Mouse (Mus musculus): ENCODE results near the gene Vmn1r196. TPM values are rescaled to one million over a fixed set of nuclear protein-coding genes. Genes with fewer than 3 reads are reported as not detected.
"Not testable (repeated sequence)": the region's sequence is repeated elsewhere in the genome, so short reads cannot be mapped to it uniquely, and the experiment has no call there.

The Vmn1r196 gene
- total RNA-seq (2015) (not detected in 2 replicates), total RNA-seq (2017) (not detected in 2 replicates)

- no peak for ATAC-seq (replicated peaks; ENCODE audit: poor library complexity)
These were observed at the start of gene Vmn1r196 for GRCm38 (mm10) chr13:22289620-22290019. TSS of gene Vmn1r196 (plus strand) at chr13:22289920.

DNA sequence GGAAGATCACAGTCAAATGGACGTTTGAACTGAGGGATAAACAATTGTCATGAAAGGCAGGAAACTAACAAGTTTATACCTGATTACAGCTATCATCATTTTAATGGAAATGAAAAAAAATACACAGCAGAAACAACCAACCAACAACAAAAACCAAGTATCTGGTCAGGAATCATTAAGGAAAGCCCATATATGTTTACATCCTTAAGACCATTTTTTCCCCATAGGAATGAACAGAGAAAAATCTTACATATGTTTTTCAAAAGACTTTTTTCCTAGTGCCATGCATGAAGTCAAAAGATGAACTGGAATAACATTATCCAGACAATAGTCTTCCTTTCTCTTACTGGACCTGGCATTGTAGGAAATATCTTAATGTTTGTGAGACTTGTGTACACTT, 45.8 kb upstream of the Vmn1r196 start, which contains the start of gene Vmn1r194:
TSS of gene Vmn1r194 (plus strand) at position 301 of the 400 bp plus-strand sequence.
- ATAC-seq (replicated peaks; ENCODE audit: poor library complexity) = no peak

DNA sequence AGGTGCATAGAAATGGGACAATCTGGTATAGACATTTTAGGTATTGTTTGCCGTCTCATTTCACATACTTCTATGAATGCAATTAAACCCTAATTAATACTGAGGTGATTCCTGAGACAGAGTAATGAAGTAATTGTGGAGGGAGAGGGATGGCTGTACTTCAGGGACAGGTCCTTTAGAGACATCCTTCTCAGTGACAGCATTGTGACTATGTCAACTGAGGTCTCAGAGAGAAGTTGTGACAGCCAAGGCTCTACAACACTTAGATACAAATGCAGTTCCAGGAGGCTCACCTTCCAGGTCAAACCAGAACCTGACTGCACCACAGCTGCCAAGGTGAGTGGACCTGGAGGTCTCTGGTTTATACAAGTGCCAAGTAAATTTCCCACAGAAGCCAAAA, 19.5 kb upstream of the Vmn1r196 start, which contains the start of gene Vmn1r195:
TSS of gene Vmn1r195 (plus strand) at position 301 of the 400 bp plus-strand sequence.
- not testable (repeated sequence) for ATAC-seq (replicated peaks; ENCODE audit: poor library complexity)

DNA sequence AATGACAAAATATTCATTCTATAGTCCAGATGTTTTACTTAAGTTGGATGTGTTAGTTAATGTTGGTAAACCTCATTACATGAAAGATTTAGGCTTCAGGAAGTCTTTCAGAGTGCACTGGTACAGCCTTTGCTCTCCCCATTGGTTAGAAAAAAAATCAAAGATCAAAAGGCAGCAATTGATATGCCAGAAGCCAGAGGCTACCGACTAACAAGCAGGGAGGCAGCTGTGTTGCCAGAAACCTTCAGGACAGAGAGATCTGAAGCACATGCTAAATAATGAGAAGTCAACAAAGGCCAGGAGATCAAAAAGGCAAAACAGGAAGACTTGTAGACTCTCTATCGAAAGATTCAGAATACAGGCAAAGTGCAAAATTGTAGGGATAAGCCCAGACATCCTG, 18.0 kb upstream of the Vmn1r196 start:
- ATAC-seq (replicated peaks; ENCODE audit: poor library complexity) = no peak

DNA sequence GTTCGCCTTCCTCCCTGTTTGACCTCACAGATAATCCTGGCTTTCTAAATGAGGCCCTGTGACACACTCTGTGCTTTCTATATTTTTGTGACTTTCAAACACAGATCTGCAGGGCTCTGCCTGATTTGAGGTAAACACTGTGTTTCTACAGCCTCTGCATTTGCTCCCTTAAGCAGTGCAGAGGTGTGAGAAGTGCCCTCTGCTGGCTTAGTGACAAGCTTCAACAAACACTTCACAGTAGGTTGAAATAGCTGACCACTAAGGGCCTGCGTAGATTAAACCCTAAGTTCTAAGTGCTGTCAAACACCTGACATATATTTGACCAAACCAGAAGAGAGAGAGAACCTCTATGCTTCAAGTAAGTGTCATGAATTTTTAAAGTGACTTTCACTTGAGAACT, 5.1 kb upstream of the Vmn1r196 start:
- ATAC-seq (replicated peaks; ENCODE audit: poor library complexity) = no peak

DNA sequence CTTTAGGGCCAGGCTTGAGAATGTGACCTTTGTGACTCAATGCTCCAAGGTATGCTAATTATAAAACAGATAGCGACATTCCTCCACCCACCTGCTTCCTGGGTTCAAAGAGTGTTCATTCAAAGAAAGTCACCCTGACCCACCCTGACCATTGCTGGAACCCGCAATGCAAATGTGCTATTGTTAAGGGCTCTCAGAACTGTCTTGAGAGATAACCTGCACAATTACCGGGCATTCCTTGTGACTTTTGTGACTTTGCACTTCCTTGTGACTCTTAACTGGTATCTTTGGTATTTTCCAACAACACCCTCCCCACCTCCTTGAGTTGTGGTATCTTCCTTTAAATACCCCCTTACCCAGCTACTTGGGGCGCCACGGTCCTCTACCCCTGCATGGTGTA, 18.4 kb downstream of the Vmn1r196 start:
- ATAC-seq (replicated peaks; ENCODE audit: poor library complexity) = not testable (repeated sequence)

DNA sequence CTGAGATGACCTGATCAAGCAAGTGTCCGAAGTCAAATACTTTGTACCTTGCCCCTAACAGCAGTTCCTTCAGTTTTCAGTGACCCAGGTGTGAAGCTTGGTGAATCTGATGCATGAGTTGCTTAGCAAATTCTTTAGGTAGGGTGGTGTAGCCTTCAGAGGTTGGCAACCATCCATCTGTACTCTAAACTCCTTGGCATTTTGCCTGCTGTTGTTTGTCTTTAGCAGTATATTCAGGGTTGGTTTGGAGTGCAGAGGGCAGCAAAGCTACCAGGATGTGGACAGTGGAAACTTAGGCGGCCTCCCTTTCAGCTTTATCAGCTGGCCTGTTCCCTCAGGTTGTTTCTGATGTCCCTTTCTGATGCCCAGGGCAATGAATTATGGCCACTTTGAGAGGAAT, 25.6 kb downstream of the Vmn1r196 start:
- no peak for ATAC-seq (replicated peaks; ENCODE audit: poor library complexity)

- ATAC-seq (replicated peaks; ENCODE audit: poor library complexity) = no peak
These were observed 27.6 kb downstream of the Vmn1r196 start for GRCm38 (mm10) chr13:22317366-22317765.

- ATAC-seq (replicated peaks; ENCODE audit: poor library complexity) = no peak
These were observed 30.4 kb downstream of the Vmn1r196 start for GRCm38 (mm10) chr13:22320091-22320490.

DNA sequence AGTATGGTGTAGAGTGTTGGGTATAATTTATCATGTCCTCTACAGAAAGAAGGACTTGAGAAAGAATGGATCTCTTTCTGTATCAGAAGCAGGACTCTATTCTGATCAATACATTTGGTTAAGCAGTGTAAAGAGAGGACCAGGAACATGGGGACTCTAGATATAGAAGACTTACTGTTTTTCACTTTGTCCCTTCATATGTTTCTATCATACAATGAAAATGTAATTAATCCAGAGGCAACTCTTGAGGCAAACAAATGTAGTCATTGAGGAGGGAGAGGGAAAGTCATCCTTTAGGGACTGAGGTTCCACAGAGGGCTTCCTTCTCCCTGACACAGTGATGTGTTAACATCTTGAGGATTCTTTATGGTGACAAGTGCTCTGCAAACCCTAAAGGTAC, 34.6 kb downstream of the Vmn1r196 start, which contains the start of gene Vmn1r197:
TSS of gene Vmn1r197 (plus strand) at position 301 of the 400 bp plus-strand sequence.
- no peak for ATAC-seq (replicated peaks; ENCODE audit: poor library complexity)

DNA sequence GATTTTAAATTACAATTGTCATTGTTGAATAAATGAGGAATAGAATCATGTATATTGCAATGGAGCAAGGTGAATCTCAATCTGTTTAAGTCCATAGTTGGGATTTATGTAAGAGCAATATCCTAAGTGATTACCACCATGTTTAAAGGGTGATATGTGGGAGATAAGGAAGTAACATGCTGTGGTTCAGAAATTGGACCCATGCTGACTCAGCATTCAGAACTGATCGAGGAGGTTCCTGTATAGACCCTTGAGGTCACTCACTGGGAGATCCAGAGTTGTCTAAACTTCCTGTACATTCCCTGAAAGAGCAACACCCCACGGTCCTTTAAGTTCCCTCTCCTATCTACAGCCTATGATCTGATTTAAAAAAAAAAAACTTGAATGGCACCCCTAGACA, 43.5 kb downstream of the Vmn1r196 start:
- ATAC-seq (replicated peaks; ENCODE audit: poor library complexity) = no peak

- no peak for ATAC-seq (replicated peaks; ENCODE audit: poor library complexity)
These were observed 45.8 kb downstream of the Vmn1r196 start for GRCm38 (mm10) chr13:22335565-22335964.

Other genes starting within 250 kb of the Vmn1r196 start
- gene Hist1h4i, start 248.6 kb upstream of the Vmn1r196 start, total RNA-seq (2015) = 38.4 and 42.3 TPM in 2 replicates
- gene Hist1h4i, start 248.6 kb upstream of the Vmn1r196 start, total RNA-seq (2017) = 83.0 and 89.0 TPM in 2 replicates
- 21.6 and 36.7 TPM in 2 replicates for gene Hist1h2ag, start 247.0 kb upstream of the Vmn1r196 start, total RNA-seq (2015)
- gene Hist1h2ag, start 247.0 kb upstream of the Vmn1r196 start, total RNA-seq (2017) = 1,156 and 1,370 TPM in 2 replicates
- gene Hist1h2bj, start 246.7 kb upstream of the Vmn1r196 start, total RNA-seq (2015) = 66.7 and 68.0 TPM in 2 replicates
- gene Hist1h2bj, start 246.7 kb upstream of the Vmn1r196 start, total RNA-seq (2017) = 642 and 843 TPM in 2 replicates
- gene Vmn1r188, start 205.5 kb upstream of the Vmn1r196 start, total RNA-seq (2015) = not detected in 2 replicates
- gene Vmn1r188, start 205.5 kb upstream of the Vmn1r196 start, total RNA-seq (2017) = not detected in 2 replicates
- gene Vmn1r189, start 184.1 kb upstream of the Vmn1r196 start, total RNA-seq (2015) = not detected in 2 replicates
- not detected in 2 replicates for gene Vmn1r189, start 184.1 kb upstream of the Vmn1r196 start, total RNA-seq (2017)
- gene Vmn1r191, start 106.0 kb upstream of the Vmn1r196 start, total RNA-seq (2015) = not detected in 2 replicates
- not detected in 2 replicates for gene Vmn1r191, start 106.0 kb upstream of the Vmn1r196 start, total RNA-seq (2017)
- gene Vmn1r192, start 98.8 kb upstream of the Vmn1r196 start, total RNA-seq (2015) = not detected in 2 replicates
- not detected in 2 replicates for gene Vmn1r192, start 98.8 kb upstream of the Vmn1r196 start, total RNA-seq (2017)
- gene Vmn1r193, start 66.8 kb upstream of the Vmn1r196 start, total RNA-seq (2015) = not detected in 2 replicates
- not detected in 2 replicates for gene Vmn1r193, start 66.8 kb upstream of the Vmn1r196 start, total RNA-seq (2017)
- not detected in 2 replicates for gene Vmn1r194, start 45.7 kb upstream of the Vmn1r196 start, total RNA-seq (2015)
- not detected in 2 replicates for gene Vmn1r194, start 45.7 kb upstream of the Vmn1r196 start, total RNA-seq (2017)
- gene Vmn1r195, start 19.4 kb upstream of the Vmn1r196 start, total RNA-seq (2015) = not detected in 2 replicates
- gene Vmn1r195, start 19.4 kb upstream of the Vmn1r196 start, total RNA-seq (2017) = not detected in 2 replicates
- not detected in 2 replicates for gene Vmn1r197, start 34.7 kb downstream of the Vmn1r196 start, total RNA-seq (2015)
- not detected in 2 replicates for gene Vmn1r197, start 34.7 kb downstream of the Vmn1r196 start, total RNA-seq (2017)
- not detected in 2 replicates for gene Vmn1r198, start 60.4 kb downstream of the Vmn1r196 start, total RNA-seq (2015)
- not detected in 2 replicates for gene Vmn1r198, start 60.4 kb downstream of the Vmn1r196 start, total RNA-seq (2017)
- not detected in 2 replicates for gene Vmn1r199, start 89.9 kb downstream of the Vmn1r196 start, total RNA-seq (2015)
- not detected in 2 replicates for gene Vmn1r199, start 89.9 kb downstream of the Vmn1r196 start, total RNA-seq (2017)
- not detected in 2 replicates for gene Vmn1r200, start 100.5 kb downstream of the Vmn1r196 start, total RNA-seq (2015)
- gene Vmn1r200, start 100.5 kb downstream of the Vmn1r196 start, total RNA-seq (2017) = not detected in 2 replicates
- not detected in 2 replicates for gene Vmn1r201, start 182.0 kb downstream of the Vmn1r196 start, total RNA-seq (2015)
- gene Vmn1r201, start 182.0 kb downstream of the Vmn1r196 start, total RNA-seq (2017) = not detected in 2 replicates
- not detected in 2 replicates for gene Vmn1r202, start 215.5 kb downstream of the Vmn1r196 start, total RNA-seq (2015)
- gene Vmn1r202, start 215.5 kb downstream of the Vmn1r196 start, total RNA-seq (2017) = not detected in 2 replicates
- gene Vmn1r203, start 228.2 kb downstream of the Vmn1r196 start, total RNA-seq (2015) = not detected in 2 replicates
- gene Vmn1r203, start 228.2 kb downstream of the Vmn1r196 start, total RNA-seq (2017) = 0.04 TPM in 1 of 2 replicates, not detected in the other